Mouse (Mus musculus) monocyte, adult 5-6 weeks (primary cell): ENCODE measurements around the gene Dtx4. TPM values are rescaled to one million over a fixed set of nuclear protein-coding genes. Genes with fewer than 3 reads are reported as not detected.

ENCODE experiments used
- ATAC-seq: fragments of 153-309, 156-312 bp; replicated peaks from 2 replicates; pipeline ENCODE4 v1.8.0; 2017; ENCODE audit warnings: mild to moderate bottlenecking; ENCODE audit not compliant: low TSS enrichment, insufficient number of reproducible peaks, severe bottlenecking, poor library complexity, low FRiP score
- total RNA-seq: library from RNA; stranded (forward); fragments of 200-1000, 200-491, 200-594 nt; gene quantifications from 3 replicates; pipeline ENCODE4 v1.2.3, GENCODE M21; 2017

Gene Dtx4
- total RNA-seq, 1 experiment from 2014 or later = 2.6 TPM

DNA sequence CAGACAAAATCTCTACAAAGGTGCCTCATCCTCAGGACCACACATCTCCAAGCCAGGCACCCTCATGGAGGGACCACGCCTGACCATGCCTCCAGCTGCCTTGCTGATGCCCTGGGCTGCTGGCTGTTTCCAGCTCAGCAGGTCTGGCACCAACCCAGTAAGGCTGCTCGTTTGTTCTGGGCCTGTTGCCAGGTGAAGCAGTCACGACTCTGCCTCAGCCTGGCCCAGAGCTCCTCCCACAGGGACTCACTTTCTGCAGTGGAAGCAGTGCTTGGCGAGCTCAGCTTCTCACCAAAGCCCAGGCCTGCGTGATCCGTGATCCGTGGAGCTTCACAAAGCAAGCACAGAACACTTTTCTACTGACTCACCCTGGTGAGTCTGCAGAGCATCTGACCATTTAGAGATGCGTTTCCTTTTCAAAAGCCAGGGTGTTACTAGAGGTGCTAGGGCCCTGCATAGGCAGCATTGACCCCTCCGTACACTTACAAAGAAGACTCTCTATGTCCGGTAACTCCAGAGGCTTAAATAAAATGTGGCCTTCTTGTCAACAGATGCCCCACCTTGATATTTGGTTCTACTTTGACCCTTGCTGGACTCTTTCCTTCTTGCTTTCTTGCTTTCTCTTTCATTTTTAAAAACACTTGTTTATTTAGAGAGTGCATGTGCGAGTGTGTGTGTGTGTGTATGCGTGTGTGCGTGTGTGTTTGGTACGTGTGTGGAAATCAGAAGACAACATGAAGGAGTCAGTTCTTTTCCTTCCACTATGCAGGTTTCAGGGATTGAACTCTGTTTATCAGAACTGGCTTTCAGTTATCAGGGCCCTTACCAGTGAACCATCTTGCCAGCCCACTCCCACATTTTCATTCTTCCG lies 25.6 kb downstream of the Dtx4 start:
- ATAC-seq = peak; percentile 46; the same call in 1 of the 2 replicates

DNA sequence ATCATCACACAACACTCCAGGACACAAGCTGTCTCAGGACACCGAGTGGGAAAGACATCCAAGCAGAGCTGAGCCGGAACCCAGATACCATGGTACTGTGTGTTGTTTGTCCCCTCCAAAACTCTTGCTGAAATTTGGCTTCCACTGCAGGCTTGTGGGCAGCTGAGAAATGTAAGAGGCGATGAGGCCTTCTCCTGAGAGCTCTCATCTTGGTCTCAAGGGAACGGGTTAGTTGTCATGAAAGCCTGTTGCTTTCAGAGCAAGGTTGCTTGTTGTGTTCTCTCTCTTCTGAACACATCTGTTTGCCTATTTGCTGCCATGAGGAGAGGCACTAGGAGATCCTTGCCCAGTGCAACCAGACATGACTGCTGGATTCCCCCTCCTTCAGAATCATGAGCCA lies 27.3 kb downstream of the Dtx4 start:
- ATAC-seq = no peak

GRCm38 (mm10) chr19:12473201-12473641 lies 28.0 kb downstream of the Dtx4 start:
- ATAC-seq = no peak

DNA sequence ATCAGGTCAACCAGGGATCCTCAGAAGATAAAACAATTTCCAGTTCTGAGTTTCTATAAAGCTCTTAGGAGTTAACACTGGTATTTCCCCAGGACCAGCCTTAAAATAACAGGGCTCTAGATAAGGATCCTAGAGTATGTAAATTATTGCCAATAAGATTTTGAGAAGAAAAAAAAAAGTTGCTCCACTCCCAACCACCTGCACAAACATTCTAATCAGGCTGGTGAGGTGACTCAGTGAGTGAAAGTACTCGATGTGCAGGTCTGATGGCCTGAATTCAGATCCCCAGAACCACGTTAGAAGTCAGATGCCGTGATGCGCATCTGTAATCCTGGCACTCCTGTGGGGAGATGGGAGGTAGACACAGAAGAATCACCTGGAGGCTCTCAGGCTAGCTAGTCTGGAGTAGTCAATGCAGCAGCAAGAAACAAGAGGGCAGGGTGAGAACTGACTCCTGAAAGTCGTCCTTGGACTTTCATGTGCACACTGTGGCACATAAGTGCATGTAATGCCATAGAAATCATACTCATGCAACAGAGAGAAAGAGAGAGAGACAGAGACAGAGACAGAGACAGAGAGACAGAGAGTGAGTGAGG lies 28.8 kb downstream of the Dtx4 start:
- ATAC-seq = no peak

DNA sequence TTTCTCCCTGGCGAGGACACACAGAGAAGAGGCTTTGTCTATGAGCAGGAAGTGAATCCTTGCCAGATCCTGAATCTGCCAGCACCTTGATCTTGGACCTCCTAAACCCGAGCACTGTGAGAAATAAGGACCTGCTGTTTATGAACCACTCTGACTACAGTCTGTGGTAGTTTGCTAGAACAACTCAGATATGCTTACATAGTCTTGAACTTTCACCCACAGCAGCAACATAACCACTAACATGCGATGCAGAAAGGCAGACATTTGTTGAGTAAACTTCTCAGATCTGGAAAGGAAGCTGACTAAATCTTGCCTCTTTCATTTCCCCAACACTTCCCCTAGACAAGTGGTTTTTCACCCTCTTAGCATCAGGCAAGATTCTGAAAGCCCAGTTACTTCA lies 29.4 kb downstream of the Dtx4 start:
- peak; percentile 48 for ATAC-seq

- ATAC-seq = no peak
Measured at GRCm38 (mm10) chr19:12467436-12467835, 33.8 kb downstream of the Dtx4 start.

- peak; percentile 60 for ATAC-seq
Measured at GRCm38 (mm10) chr19:12466204-12466603, 35.0 kb downstream of the Dtx4 start.

- ATAC-seq = no peak
Measured at GRCm38 (mm10) chr19:12465530-12466144, 35.6 kb downstream of the Dtx4 start.

DNA sequence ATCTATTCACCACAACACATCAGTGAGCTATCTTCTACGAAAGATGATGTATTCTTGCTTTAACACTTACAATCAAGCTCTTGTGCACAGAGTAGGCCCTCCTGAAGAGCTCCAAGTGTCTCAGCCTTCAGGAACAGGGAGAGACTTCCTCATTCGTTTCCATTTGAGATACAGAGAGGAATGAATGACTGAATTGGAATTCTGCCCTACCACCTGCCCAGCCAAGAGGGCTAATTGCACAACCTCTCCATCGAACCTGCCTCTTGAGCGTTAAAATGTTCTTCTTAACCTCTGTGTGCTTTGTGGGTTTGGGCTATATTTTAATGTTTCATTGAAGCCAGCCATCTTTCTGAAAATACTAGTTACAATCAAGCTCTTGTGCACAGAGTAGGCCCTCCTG lies 36.6 kb downstream of the Dtx4 start:
- no peak for ATAC-seq

DNA sequence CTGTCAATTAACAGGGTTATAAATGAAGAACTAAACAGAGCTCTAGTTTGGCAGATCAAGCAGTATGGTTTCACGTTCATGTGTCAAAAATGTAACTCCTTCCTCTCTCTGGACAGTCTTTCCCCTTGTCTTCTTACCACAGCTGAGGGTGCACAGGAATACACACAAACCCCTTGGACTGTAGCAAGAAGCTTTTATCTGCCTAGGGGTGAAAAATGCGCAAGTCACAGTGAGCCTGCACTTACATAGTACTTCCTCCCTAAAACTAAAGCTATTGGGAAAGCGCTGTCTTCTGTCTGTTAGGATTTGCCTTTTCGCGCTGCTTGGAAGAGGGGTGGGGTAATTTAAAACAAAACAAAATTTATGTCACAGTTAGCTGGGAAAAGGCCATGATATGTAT lies 37.1 kb downstream of the Dtx4 start:
- peak; percentile 36 for ATAC-seq

DNA sequence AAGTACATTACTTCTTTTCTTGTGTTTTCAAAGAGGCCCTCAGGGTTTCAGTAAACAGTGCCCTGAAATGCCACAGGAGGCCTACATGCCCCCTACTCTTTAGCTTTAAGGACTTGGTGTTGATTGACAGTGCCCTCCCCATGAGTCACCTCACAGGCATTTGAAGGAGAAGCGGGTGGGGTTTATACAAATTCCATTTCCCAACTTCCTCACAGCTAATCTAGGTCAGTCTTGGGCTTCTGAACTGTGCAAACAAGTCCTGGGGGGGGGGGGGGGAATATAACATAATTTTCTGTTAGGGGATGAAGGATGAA lies 37.6 kb downstream of the Dtx4 start:
- ATAC-seq = peak; percentile 24

- ATAC-seq = no peak
Measured at GRCm38 (mm10) chr19:12462851-12463721, 38.2 kb downstream of the Dtx4 start.

DNA sequence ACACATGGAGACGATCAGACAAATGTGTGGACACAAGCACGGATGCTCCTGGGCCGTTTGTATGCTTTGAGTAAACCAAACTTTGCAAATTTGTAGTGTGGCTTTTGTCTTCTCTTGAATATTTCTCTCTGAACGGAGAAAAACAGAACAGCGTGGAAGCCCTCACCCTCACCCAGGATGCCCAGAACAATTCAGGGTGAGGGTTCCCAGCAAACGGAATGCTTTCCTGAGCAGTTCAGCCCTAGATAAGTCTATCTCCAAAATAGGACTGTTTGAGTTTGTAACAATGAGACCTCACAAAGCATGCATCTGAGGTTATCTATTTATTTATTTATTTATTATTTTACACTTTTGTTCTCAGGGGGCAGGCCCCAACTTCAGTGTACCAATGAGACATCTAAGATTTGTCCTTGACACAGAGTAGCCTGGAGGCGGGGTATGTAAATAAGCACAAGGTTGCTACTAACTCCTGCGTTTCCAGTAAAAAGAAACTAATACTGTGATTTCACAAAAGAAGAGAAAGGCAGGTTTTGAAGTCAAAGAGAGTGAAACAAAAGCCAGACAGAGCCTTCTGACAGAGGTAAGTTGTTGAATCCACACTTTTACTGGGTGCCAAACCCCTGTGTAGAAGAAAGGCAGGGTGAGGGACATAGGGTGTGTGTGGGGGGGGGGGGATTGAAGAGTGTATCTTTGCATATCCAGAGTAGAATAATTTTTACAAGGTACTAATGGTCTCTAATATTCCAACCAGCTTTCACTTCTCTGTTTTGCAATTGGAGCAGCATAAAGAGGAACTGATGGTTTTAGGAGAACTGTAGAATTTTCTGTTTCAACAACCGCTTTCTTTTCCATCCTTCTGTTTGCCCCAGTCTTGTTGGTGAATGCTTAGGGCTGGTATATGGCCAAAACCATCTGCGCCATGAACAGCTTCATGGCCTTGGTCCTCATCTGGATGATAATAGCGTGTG lies 40.7 kb downstream of the Dtx4 start, which contains the start of gene Mpeg1:
Mpeg1 (plus strand) TSS at position 498 of the 968 bp plus-strand sequence.
- ATAC-seq = 0 out of 2 replicates have a peak, but pooled peaks have one; percentile 14

- ATAC-seq = no peak
Measured at GRCm38 (mm10) chr19:12459516-12459915, 41.7 kb downstream of the Dtx4 start.

- ATAC-seq = peak; percentile 87
Measured at GRCm38 (mm10) chr19:12457401-12458066, 43.7 kb downstream of the Dtx4 start.

GRCm38 (mm10) chr19:12445014-12445413 lies 56.2 kb downstream of the Dtx4 start:
- peak; percentile 51 for ATAC-seq

DNA sequence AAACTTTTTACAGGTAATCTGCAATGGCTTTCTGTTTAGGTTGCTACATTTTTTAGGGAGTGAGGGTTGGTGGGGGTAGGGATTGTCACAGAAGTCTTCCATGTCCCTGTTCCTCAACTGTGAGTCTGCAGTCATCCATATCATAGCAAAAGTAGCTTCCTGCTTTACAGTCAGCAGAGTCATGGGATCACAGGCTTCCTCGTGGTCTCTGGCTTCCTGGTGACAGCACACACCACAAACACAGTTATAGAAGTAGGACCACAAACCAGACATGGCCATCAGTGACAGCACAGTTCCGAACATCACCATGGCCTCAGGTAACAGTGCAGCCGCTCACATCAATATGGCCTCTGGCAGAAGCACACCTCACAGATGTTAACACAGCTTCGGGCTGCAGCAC lies 58.7 kb downstream of the Dtx4 start:
- ATAC-seq = peak; percentile 38; the same call in 1 of the 2 replicates
